Mouse (Mus musculus) heart, embryonic 15.5 days (tissue): ENCODE data around the gene Tbx21. TPM values are rescaled to one million over a fixed set of nuclear protein-coding genes. Genes with fewer than 3 reads are reported as not detected.

ENCODE experiments used
- ATAC-seq: fragments of 200-750 bp; cut with Nextera tagmentation; replicated peaks from 2 replicates; pipeline ENCODE4 v1.8.0; 2017; ENCODE audit warnings: low read depth, moderate TSS enrichment; ENCODE audit not compliant: insufficient number of reproducible peaks, insufficient read depth, low FRiP score
- H3K27ac ChIP-seq: fragments of 300-500 bp; sonication (generic); 2 replicates; pipeline ENCODE4 v1.5.1; 2015; ENCODE audit warnings: mild to moderate bottlenecking, inconsistent platforms
- H3K27me3 ChIP-seq: fragments of 300-500 bp; sonication (generic); 2 replicates; pipeline ENCODE4 v1.6.1; 2015; ENCODE audit warnings: inconsistent platforms
- H3K36me3 ChIP-seq: fragments of 300-500 bp; sonication (generic); 2 replicates; pipeline ENCODE4 v1.6.1; 2015; ENCODE audit warnings: mild to moderate bottlenecking, inconsistent platforms
- H3K4me1 ChIP-seq: fragments of 300-500 bp; sonication (generic); replicated peaks from 2 replicates; pipeline ENCODE4 v1.6.1; 2015; ENCODE audit warnings: inconsistent platforms
- H3K4me2 ChIP-seq: fragments of 300-500 bp; sonication (generic); 2 replicates; pipeline ENCODE4 v1.6.1; 2015; ENCODE audit warnings: inconsistent platforms, mild to moderate bottlenecking, moderate library complexity
- H3K4me3 ChIP-seq: fragments of 300-500 bp; sonication (generic); 2 replicates; pipeline ENCODE4 v1.5.1; 2015; ENCODE audit warnings: mild to moderate bottlenecking, inconsistent platforms
- H3K9ac ChIP-seq: fragments of 300-500 bp; sonication (generic); 2 replicates; pipeline ENCODE4 v1.6.1; 2015; ENCODE audit warnings: mild to moderate bottlenecking, inconsistent platforms
- H3K9me3 ChIP-seq: fragments of 300-500 bp; sonication (generic); replicated peaks from 2 replicates; pipeline ENCODE4 v1.6.1; 2016; ENCODE audit warnings: inconsistent platforms
- WGBS: fragments of 180-500 bp; shearing (Covaris S2); methylation state at CpG from one replicate; pipeline ENCODE4 v1.1.7; 2015; ENCODE audit warnings: mixed read lengths; 5-methylcytosine and 5-hydroxymethylcytosine counted together
- polyA plus RNA-seq: library from polyadenylated mRNA; unstranded; fragments of >200 nt; fragmentation: Nextera tagmentation; extraction: Ambion mirVana; gene quantifications from 2 replicates; pipeline ENCODE4 v1.2.1, GENCODE M21; 2015

The Tbx21 gene
- polyA plus RNA-seq, 1 experiment from 2014 or later: 0.05 TPM

DNA sequence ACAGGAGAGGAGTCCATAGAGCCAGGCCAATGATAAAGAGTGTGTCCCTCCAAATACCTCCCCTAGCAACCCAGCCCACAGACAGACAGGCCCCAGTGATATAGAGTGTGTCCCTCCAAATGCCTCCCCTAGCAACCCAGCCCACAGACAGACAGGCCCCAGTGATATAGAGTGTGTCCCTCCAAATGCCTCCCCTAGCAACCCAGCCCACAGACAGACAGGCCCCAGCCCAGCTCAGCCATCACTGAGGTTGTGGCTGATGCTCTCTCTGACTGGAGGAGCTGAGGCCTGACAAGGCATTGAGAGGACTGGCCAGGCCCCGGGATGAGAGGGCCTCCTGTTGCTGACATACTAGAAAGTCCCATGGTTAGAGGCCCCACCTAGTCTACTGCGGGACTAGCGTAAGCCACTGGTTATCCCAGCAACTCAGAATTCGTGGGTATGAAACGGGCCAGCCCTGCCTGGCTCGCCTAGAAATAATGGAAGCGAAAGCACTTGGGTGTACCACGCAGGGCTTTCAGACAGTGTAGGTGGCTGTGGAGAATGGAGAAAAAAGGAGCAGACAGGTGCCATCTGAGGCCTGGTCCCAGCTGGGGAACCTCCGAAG is 2.5 kb downstream of the Tbx21 start:
- Histone ChIP-seq H3K4me1 (peaks cover 19% of the 10 kb centered on the region), H3K4me3 (no peak overlapping the region), H3K36me3 (no peaks in the 10 kb centered on the region), H3K4me2 (no peak overlapping the region), H3K9me3 (no peaks in the 10 kb centered on the region), H3K9ac (no peak overlapping the region), H3K27me3 (peaks cover 61% of the 10 kb centered on the region), H3K27ac (no peak overlapping the region)
- no peak for ATAC-seq
- 81% methylated on average over 9 of the region's 9 CpGs for WGBS

DNA sequence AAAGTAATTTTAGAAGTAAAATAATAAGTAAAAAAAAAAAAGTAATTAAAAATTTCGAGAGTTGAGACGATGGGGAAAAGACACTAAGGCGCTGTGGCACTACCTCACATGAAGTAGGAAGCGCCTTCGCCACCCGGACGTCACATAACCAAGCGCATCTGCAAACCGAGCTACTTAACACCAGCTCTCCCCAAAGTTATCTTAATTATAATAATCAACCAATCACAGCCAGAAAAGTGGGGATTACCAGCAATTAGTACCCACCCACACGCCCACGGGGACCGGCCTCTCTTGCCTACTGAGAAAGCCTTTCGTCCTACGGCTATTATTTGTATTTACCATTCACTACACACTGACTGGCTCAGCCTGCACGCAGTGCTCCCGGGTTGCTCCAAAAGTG is 6.2 kb downstream of the Tbx21 start:
- no peaks in the 10 kb centered on the region for H3K36me3 ChIP-seq
- H3K27me3 ChIP-seq: peaks cover 24% of the 10 kb centered on the region
- H3K4me3 ChIP-seq: no peak overlapping the region
- no peak overlapping the region for H3K4me2 ChIP-seq
- no peak for ATAC-seq
- no peaks in the 10 kb centered on the region for H3K9me3 ChIP-seq
- WGBS: 79% methylated on average over 16 of the region's 16 CpGs
- no peak overlapping the region for H3K27ac ChIP-seq
- H3K4me1 ChIP-seq: peaks cover under 1% of the 10 kb centered on the region; the same call in 1 of the 2 replicates
- no peak overlapping the region for H3K9ac ChIP-seq

DNA sequence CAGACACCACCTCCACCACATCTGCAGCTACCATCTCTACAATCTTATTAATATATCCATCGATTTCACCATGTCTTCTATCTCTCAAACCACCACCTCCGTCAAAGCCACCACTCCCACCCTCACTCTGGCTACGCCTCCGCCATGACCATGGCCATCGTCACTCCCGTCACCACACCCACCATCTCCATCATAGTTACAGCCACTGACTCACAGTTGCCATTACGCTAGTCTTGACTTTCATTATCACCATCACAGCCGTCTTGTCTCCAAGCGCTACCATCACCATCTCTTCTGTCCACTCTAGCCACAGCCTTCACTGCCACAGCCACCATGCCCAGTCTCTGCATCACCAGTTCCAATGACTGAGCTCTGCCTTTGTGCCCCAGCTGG is 11.0 kb downstream of the Tbx21 start:
- Histone ChIP-seq H3K4me1 (no peaks in the 10 kb centered on the region; the same call in 1 of the 2 replicates), H3K4me3 (no peak overlapping the region), H3K27me3 (peaks cover 26% of the 10 kb centered on the region), H3K27ac (no peak overlapping the region), H3K36me3 (no peaks in the 10 kb centered on the region), H3K9me3 (no peaks in the 10 kb centered on the region), H3K9ac (no peak overlapping the region), H3K4me2 (no peak overlapping the region)
- WGBS: 90% methylated on average over 9 of the region's 9 CpGs
- ATAC-seq: no peak

DNA sequence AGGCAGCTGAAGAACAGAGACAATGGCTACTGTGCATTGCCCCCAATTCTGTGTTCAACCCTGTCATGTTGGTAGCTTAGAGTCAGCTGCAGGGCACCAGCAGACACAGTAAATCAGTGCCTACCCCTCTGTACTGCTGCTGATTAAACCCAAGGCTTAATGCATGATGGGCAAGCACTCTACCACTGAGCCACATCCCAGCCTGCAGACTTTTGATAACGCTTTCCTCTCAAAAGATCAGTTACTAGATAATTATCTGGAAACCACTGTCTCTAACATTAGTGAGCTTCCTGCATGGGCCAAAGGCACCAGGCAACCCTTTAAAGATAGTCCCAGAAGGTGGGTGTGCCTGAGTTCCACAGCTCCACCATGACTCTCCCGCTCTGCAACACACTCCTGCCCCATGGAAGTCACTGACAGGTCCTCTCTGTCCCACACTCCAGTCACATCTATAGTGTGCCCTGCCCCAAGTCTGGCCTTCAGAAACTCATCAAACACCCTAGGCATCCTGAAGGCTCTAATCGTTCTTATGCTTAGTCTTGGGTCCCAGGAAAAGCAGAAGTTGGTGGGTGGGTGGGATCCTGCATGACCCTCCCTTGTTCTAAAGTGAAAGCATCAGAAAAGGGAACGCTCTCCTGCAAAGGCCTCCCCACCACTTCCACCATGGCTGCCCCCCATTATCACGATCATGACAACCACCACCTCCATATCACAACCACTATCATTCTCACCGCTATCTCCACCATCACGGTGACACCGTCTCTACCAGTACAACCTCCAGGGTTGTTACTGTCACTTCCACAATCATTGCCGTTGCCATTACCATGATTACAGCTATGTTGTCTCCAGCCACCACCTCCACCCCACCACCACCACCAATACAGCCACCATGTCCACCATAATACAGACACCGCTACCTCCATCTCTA is 11.7 kb downstream of the Tbx21 start:
- no peak for ATAC-seq
- Histone ChIP-seq H3K9me3 (no peaks in the 10 kb centered on the region), H3K27ac (no peak overlapping the region), H3K4me3 (no peak overlapping the region), H3K27me3 (peaks cover 32% of the 10 kb centered on the region), H3K9ac (no peak overlapping the region), H3K4me2 (no peak overlapping the region), H3K36me3 (no peaks in the 10 kb centered on the region), H3K4me1 (peaks cover 6% of the 10 kb centered on the region)
- WGBS: 84% methylated on average over 10 of the region's 10 CpGs

DNA sequence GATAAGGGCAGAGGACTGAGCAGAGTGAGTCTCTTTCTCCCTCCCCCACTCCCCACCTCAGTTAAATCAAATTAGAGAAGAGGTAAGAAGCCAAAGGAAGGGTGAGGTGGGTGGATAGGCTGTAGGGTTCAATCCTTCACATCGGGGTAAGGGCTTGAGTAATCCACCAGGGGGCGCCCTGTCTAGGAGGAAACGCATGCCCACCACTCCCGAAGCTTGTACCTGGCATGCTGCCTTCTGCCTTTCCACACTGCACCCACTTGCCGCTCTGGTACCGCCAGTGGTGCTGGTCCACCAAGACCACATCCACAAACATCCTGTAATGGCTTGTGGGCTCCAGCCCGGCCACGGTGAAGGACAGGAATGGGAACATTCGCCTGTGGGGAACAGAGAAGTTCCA is 13.4 kb downstream of the Tbx21 start:
- WGBS: 19% methylated on average over 9 of the region's 9 CpGs
- H3K4me1 ChIP-seq: peaks cover 6% of the 10 kb centered on the region
- peaks cover 49% of the 10 kb centered on the region for H3K27me3 ChIP-seq
- H3K9ac ChIP-seq: no peak overlapping the region
- no peak overlapping the region for H3K27ac ChIP-seq
- H3K36me3 ChIP-seq: no peaks in the 10 kb centered on the region
- H3K9me3 ChIP-seq: no peaks in the 10 kb centered on the region
- H3K4me3 ChIP-seq: no peak overlapping the region
- ATAC-seq: no peak
- no peak overlapping the region for H3K4me2 ChIP-seq

DNA sequence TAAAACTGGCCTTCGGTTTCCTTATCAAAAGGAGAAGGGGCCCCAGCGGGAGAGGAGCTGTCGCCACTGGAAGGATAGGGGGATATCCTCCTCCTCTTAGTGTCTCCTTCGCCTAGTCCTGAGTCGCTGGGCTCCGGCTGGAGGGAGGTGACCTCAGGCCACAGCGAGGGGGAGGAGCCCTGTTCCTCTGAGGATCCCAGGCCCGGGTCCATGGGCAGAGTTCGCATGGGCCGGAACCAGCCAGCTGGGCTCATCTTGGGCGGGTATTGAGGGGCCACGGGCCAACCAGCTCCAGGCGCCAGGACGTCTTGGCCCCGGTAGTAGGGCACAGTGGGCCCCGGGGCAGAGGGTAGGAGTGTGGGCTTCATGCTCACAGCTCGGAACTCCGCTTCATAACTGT is 16.3 kb downstream of the Tbx21 start:
- Histone ChIP-seq H3K4me3 (peak overlapping the region; percentile 19), H3K4me2 (peak overlapping the region; percentile 46), H3K4me1 (peaks cover 6% of the 10 kb centered on the region), H3K27me3 (peaks cover 63% of the 10 kb centered on the region), H3K36me3 (no peaks in the 10 kb centered on the region), H3K27ac (no peak overlapping the region), H3K9me3 (no peaks in the 10 kb centered on the region), H3K9ac (no peak overlapping the region)
- 10% methylated on average over 18 of the region's 18 CpGs for WGBS
- no peak for ATAC-seq

DNA sequence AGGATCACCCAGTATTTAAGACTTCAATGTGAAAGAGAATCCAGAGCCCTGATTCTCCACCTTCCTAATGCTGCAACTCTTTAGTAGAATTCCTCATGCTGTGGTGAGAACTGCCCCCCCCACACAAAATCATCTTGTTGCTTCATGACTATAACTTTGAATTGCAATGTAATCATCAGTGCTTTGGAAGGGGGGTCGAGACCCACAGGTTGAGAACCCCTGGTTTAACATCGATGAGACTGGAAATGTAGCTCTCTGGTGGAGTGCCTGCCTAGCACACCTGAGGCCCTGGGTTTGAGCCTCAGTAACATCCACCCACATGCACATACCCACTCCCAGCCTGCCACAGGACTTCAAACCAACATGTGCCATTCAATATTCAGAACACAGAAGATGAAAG is 20.5 kb downstream of the Tbx21 start:
- peaks cover 57% of the 10 kb centered on the region for H3K27me3 ChIP-seq
- no peak overlapping the region for H3K4me3 ChIP-seq
- no peak for ATAC-seq

DNA sequence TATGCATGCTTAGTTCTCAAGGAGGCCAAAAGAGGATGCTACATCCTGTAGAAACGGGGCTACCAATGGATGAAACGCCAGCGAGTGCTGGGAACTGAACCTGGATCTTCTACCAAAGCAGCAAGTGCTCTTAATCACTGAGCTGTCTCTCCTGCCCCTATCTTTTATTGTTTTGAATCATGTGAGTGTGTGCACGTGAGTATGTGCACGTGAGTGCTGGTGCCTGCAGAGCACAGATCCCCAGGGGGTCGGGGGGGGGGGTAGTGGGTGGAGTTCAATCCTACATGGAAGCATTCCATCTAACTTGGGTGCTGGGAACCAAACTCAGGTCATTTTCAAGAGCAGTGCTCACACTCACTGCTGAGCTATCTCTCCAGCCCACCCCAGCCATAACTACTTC is 28.8 kb downstream of the Tbx21 start:
- Histone ChIP-seq H3K4me1 (peaks cover 8% of the 10 kb centered on the region), H3K4me2 (no peak overlapping the region), H3K9me3 (0 out of 2 replicates have a peak, but pooled peaks cover 8% of the 10 kb centered on the region), H3K9ac (no peak overlapping the region), H3K4me3 (no peak overlapping the region), H3K27me3 (peaks cover 27% of the 10 kb centered on the region), H3K27ac (no peak overlapping the region), H3K36me3 (no peaks in the 10 kb centered on the region)
- no peak for ATAC-seq
- WGBS: 59% methylated on average over 6 of the region's 6 CpGs

More for the DNA sequence above, 20.5 kb downstream of the Tbx21 start:
- no peaks in the 10 kb centered on the region for H3K9me3 ChIP-seq
- H3K27ac ChIP-seq: no peak overlapping the region
- H3K4me1 ChIP-seq: peaks cover 6% of the 10 kb centered on the region
- 51% methylated on average over 2 of the region's 2 CpGs for WGBS
- no peak overlapping the region for H3K9ac ChIP-seq
- H3K4me2 ChIP-seq: no peak overlapping the region
- no peaks in the 10 kb centered on the region for H3K36me3 ChIP-seq

DNA sequence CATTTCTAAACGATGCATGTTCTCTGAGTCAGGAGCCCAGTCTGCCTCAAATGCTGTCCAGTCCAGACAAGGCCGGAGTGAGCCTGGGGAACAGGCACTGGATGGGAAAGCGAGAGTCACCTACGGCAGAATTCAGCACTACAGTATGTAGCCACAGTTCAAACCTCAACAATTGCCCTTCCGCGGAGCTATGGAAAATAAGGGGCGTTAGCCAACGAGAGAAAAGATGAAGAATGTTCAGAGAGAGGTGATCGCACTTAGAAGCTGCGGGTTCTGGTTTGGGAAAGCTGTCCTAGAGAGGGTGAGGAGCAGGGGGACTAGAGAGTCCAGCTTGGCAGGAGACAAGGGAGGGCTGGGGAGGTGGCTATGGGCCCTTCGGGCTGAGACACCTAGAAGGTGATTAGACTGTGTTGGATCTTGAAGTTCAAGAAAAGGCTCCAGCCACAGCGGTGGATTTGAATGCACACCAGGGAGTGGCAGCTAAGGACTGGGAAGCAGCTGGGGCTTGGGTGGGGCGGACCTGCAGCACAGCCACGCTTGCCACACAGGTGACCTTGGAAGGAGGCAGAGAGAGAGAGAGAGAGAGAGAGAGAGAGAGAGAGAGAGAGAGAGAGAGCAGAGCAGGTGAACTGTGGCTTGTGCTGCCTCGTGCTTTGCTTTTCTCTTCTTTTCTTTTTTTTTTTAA is 30.2 kb downstream of the Tbx21 start:
- WGBS: 85% methylated on average over 15 of the region's 15 CpGs
- Histone ChIP-seq H3K4me1 (peaks cover 8% of the 10 kb centered on the region), H3K4me2 (no peak overlapping the region), H3K27me3 (peaks cover 24% of the 10 kb centered on the region), H3K9me3 (0 out of 2 replicates have a peak, but pooled peaks cover 8% of the 10 kb centered on the region), H3K9ac (no peak overlapping the region), H3K36me3 (no peaks in the 10 kb centered on the region), H3K4me3 (no peak overlapping the region), H3K27ac (no peak overlapping the region)
- no peak for ATAC-seq

DNA sequence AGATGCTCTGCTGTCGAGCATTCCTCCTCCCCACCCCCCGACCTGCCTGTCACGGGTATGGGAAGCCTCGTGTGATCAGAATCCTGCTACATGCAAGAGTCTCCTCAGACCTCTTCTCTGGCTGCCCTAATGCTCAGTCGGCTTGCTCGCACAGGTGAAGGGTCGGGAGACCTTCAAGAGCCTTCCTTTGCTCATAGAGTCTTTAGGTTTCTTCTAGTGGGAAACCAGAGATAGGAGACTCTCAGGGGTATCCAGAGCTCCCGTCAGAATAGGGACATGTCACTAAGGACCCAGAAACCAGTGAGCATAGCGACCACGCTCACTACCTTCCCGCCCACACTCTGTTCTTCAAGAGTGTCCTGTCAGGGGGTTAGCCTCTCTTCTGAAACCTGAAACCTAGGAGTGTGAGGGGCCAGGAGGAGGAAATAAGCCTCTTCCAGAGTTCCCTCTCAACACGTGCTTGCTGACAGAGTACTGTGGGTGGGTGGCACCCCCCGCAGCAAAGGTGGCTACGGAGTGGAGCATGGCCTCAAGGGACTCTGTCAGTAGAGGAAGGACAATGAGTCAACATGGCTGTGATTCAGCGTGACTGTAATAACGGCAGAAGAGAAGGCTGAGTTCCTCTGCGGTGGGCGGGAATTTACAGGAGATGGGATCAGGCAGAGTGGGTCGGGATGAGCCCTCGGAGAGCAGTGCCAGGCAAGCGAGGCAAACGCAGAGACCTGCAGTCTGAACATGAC is 31.6 kb downstream of the Tbx21 start:
- WGBS: 16% methylated on average over 22 of the region's 22 CpGs
- no peak overlapping the region for H3K4me3 ChIP-seq

DNA sequence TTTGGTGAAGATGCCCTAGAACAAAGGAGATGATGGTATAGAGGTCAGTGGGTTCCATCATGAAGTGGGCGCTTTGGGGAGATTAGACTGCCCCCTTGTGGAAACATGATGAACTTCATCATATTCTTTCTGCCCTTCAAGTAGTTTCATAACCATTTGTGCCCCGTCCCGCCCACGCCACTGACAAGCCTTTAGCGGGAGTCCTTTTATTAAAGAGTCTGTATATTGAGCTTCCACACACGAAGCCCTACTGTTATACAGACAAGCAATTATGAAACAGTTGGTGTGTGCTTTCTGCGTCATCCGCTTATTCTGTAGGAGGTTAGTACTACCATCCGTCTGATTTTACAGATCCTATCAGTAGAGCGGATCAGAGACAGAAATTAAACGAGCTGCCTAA is 32.2 kb downstream of the Tbx21 start:
- H3K9ac ChIP-seq: no peak overlapping the region
- H3K27me3 ChIP-seq: peaks cover 24% of the 10 kb centered on the region
- 35% methylated on average over 11 of the region's 11 CpGs for WGBS
- H3K36me3 ChIP-seq: no peaks in the 10 kb centered on the region
- no peaks in the 10 kb centered on the region for H3K9me3 ChIP-seq
- no peak overlapping the region for H3K27ac ChIP-seq
- H3K4me3 ChIP-seq: no peak overlapping the region
- no peak; the same call in 1 of the 2 replicates for ATAC-seq
- H3K4me1 ChIP-seq: peaks cover 8% of the 10 kb centered on the region
- 0 out of 2 replicates have a peak overlapping the region, but pooled peaks have one; percentile 32 for H3K4me2 ChIP-seq

More for the DNA sequence above, 31.6 kb downstream of the Tbx21 start:
- 0 out of 2 replicates have a peak, but pooled peaks cover under 1% of the 10 kb centered on the region for H3K9me3 ChIP-seq
- H3K4me1 ChIP-seq: peaks cover 8% of the 10 kb centered on the region
- no peak overlapping the region for H3K9ac ChIP-seq
- peaks cover 24% of the 10 kb centered on the region for H3K27me3 ChIP-seq
- no peaks in the 10 kb centered on the region for H3K36me3 ChIP-seq
- ATAC-seq: no peak; the same call in 1 of the 2 replicates
- no peak overlapping the region for H3K27ac ChIP-seq
- peak overlapping the region; percentile 32 for H3K4me2 ChIP-seq
